Mouse (Mus musculus) embryonic facial prominence, embryonic 11.5 days (tissue): ENCODE measurements around the gene Gnao1. TPM values are rescaled to one million over a fixed set of nuclear protein-coding genes. Genes with fewer than 3 reads are reported as not detected.

Experiments used
- ATAC-seq: fragments of 200-750 bp; cut with Nextera tagmentation; replicated peaks from 2 replicates; pipeline ENCODE4 v1.8.0; 2017; ENCODE audit warnings: low read depth; ENCODE audit not compliant: insufficient number of reproducible peaks, low FRiP score, low TSS enrichment
- DNase-seq: peaks from one replicate; pipeline ENCODE4 v3.0.0-alpha.2; 2015; ENCODE audit warnings: low spot score
- H3K27ac ChIP-seq: fragments of 300-500 bp; sonication (generic); replicated peaks from 2 replicates; pipeline ENCODE4 v1.5.1; 2014; ENCODE audit warnings: mild to moderate bottlenecking, low read depth, low read length, control low read depth
- H3K27me3 ChIP-seq: fragments of 300-500 bp; sonication (generic); 2 replicates; pipeline ENCODE4 v1.6.1; 2014; ENCODE audit warnings: mild to moderate bottlenecking, low read length, moderate library complexity, mixed read lengths; ENCODE audit not compliant: control insufficient read depth, insufficient read depth
- H3K36me3 ChIP-seq: fragments of 300-500 bp; sonication (generic); replicated peaks from 2 replicates; pipeline ENCODE4 v1.6.1; 2014; ENCODE audit warnings: low read depth, mild to moderate bottlenecking, low read length, moderate library complexity, mixed read lengths; ENCODE audit not compliant: control insufficient read depth, insufficient read depth
- H3K4me1 ChIP-seq: fragments of 300-500 bp; sonication (generic); 2 replicates; pipeline ENCODE4 v1.6.1; 2014; ENCODE audit warnings: low read length, mixed read lengths; ENCODE audit not compliant: control insufficient read depth, insufficient read depth
- H3K4me2 ChIP-seq: fragments of 300-500 bp; sonication (generic); 2 replicates; pipeline ENCODE4 v1.6.1; 2014; ENCODE audit warnings: low read depth, mild to moderate bottlenecking, control low read depth, low read length, moderate library complexity
- H3K4me3 ChIP-seq: fragments of 300-500 bp; sonication (generic); 2 replicates; pipeline ENCODE4 v1.5.1; 2014; ENCODE audit warnings: low read depth, low read length, control low read depth
- H3K9ac ChIP-seq: fragments of 300-500 bp; sonication (generic); replicated peaks from 2 replicates; pipeline ENCODE4 v1.6.1; 2014; ENCODE audit warnings: mild to moderate bottlenecking, control low read depth, low read length
- H3K9me3 ChIP-seq: fragments of 300-500 bp; sonication (generic); replicated peaks from 2 replicates; pipeline ENCODE4 v1.6.1; 2016; ENCODE audit warnings: mild to moderate bottlenecking, low read length, inconsistent platforms, mixed read lengths; ENCODE audit not compliant: control insufficient read depth
- WGBS: fragments of 180-500 bp; shearing (Covaris S2); extraction: QIAGEN DNeasy Blood & Tissue Kit; methylation state at CpG from one replicate; pipeline ENCODE4 v1.1.7; 2014; 5-methylcytosine and 5-hydroxymethylcytosine counted together
- microRNA-seq: library from miRNA; unstranded; fragments of <30 nt; microRNA quantifications from one replicate; pipeline ENCODE4, GENCODE M21; 2016; ENCODE audit warnings: borderline number of aligned reads
- polyA plus RNA-seq: library from polyadenylated mRNA; unstranded; fragments of >200 nt; fragmentation: Nextera tagmentation; extraction: Ambion mirVana; gene quantifications from 2 replicates; pipeline ENCODE4 v1.2.1, GENCODE M21; 2014

Gene Gnao1
- polyA plus RNA-seq, 1 experiment from 2014 or later: 11.5 TPM

GRCm38 (mm10) chr8:94009243-94009845 is 199.6 kb downstream of the Gnao1 start:
- DNase-seq (no peak), ATAC-seq (no peak)
- H3K27ac ChIP-seq: no peak overlapping the region
- H3K4me1 ChIP-seq: no peaks in the 10 kb centered on the region
- WGBS: 66% methylated on average over 15 of the region's 15 CpGs
- no peaks in the 10 kb centered on the region for H3K9me3 ChIP-seq
- no peak overlapping the region for H3K4me3 ChIP-seq
- H3K27me3 ChIP-seq: no peaks in the 10 kb centered on the region
- no peak overlapping the region for H3K4me2 ChIP-seq
- H3K36me3 ChIP-seq: no peaks in the 10 kb centered on the region
- H3K9ac ChIP-seq: no peak overlapping the region

GRCm38 (mm10) chr8:94010101-94010705 is 200.4 kb downstream of the Gnao1 start:
- H3K27ac ChIP-seq: no peak overlapping the region
- 56% methylated on average over 2 of the region's 2 CpGs for WGBS
- H3K27me3 ChIP-seq: no peaks in the 10 kb centered on the region
- no peak overlapping the region for H3K4me2 ChIP-seq
- H3K4me1 ChIP-seq: no peaks in the 10 kb centered on the region
- no peak for DNase-seq
- no peaks in the 10 kb centered on the region for H3K9me3 ChIP-seq
- no peak for ATAC-seq
- no peak overlapping the region for H3K4me3 ChIP-seq
- H3K9ac ChIP-seq: no peak overlapping the region
- no peaks in the 10 kb centered on the region for H3K36me3 ChIP-seq

- Histone ChIP-seq H3K36me3 (no peaks in the 10 kb centered on the region), H3K9ac (peak overlapping the region; percentile 98), H3K4me2 (peak overlapping the region; percentile 88), H3K4me1 (no peaks in the 10 kb centered on the region), H3K27ac (peak overlapping the region; percentile 81), H3K4me3 (peak overlapping the region; percentile 93), H3K27me3 (no peaks in the 10 kb centered on the region), H3K9me3 (no peaks in the 10 kb centered on the region)
- WGBS: 3% methylated on average over 48 of the region's 48 CpGs
- DNase-seq (no peak), ATAC-seq (no peak)
Observed at GRCm38 (mm10) chr8:94011076-94012012, 201.6 kb downstream of the Gnao1 start.

- DNase-seq (peak; percentile 85), ATAC-seq (peak; percentile 85)
- no peaks in the 10 kb centered on the region for H3K9me3 ChIP-seq
- peak within 1 kb of the TSS; percentile 81 for H3K27ac ChIP-seq
- H3K4me2 ChIP-seq: peak within 1 kb of the TSS; percentile 88
- H3K9ac ChIP-seq: peak within 1 kb of the TSS; percentile 98
- no peaks in the 10 kb centered on the region for H3K4me1 ChIP-seq
- H3K4me3 ChIP-seq: peak within 1 kb of the TSS; percentile 93
- no peaks in the 10 kb centered on the region for H3K36me3 ChIP-seq
- no peaks in the 10 kb centered on the region for H3K27me3 ChIP-seq
- WGBS: under 1% methylated on average over 106 of the region's 130 CpGs
Observed at GRCm38 (mm10) chr8:94012013-94012951, 202.5 kb downstream of the Gnao1 start, which contains the start of gene Amfr. TSS of gene Amfr (minus strand) at chr8:94012842.

- H3K4me1 ChIP-seq: no peaks in the 10 kb centered on the region
- H3K4me2 ChIP-seq: peak overlapping the region; percentile 88
- 41% methylated on average over 7 of the region's 7 CpGs for WGBS
- H3K9me3 ChIP-seq: no peaks in the 10 kb centered on the region
- H3K9ac ChIP-seq: peak overlapping the region; percentile 98
- peak overlapping the region; percentile 93 for H3K4me3 ChIP-seq
- no peaks in the 10 kb centered on the region for H3K27me3 ChIP-seq
- H3K36me3 ChIP-seq: no peaks in the 10 kb centered on the region
- ATAC-seq (no peak), DNase-seq (no peak)
- no peak overlapping the region for H3K27ac ChIP-seq
Observed at GRCm38 (mm10) chr8:94013026-94013612, 203.4 kb downstream of the Gnao1 start.

Small RNA genes lying within 50 kb of the gene (microRNA-seq; reads per million reads assigned to microRNA genes)
- not detected for gene Gm24159

Other genes starting within 250 kb of the Gnao1 start
- gene Amfr, start 202.9 kb downstream of the Gnao1 start, polyA plus RNA-seq: 48.2 and 49.5 TPM in 2 replicates
- gene Nudt21, start 227.1 kb downstream of the Gnao1 start, polyA plus RNA-seq: 158 and 182 TPM in 2 replicates
- gene Ogfod1, start 227.2 kb downstream of the Gnao1 start, polyA plus RNA-seq: 14.8 and 19.2 TPM in 2 replicates